Mouse (Mus musculus) liver, embryonic 14.5 days (tissue): ENCODE results near the gene Syt8. TPM values are rescaled to one million over a fixed set of nuclear protein-coding genes. Genes with fewer than 3 reads are reported as not detected.

Experiments used
- ATAC-seq: fragments of 200-750 bp; cut with Nextera tagmentation; 2 replicates; pipeline ENCODE4 v1.8.0; 2017; ENCODE audit warnings: moderate number of reproducible peaks, mild to moderate bottlenecking, moderate library complexity; ENCODE audit not compliant: insufficient read depth
- DNase-seq, 3 experiments: peaks; one replicate each; pipeline ENCODE4 v3.0.0-alpha.2; 2012 to 2013; ENCODE audit warnings: low read depth in 3 of 3, low spot score in 3 of 3
- H3K27ac ChIP-seq: fragments of 300-500 bp; sonication (generic); 2 replicates; pipeline ENCODE4 v1.5.1; 2014; ENCODE audit warnings: moderate library complexity, mild to moderate bottlenecking, control low read depth, inconsistent platforms
- H3K27me3 ChIP-seq: fragments of 300-500 bp; sonication (generic); 2 replicates; pipeline ENCODE4 v1.6.1; 2014; ENCODE audit warnings: mild to moderate bottlenecking, low read length, moderate library complexity; ENCODE audit not compliant: control insufficient read depth, insufficient read depth
- H3K36me3 ChIP-seq: fragments of 300-500 bp; sonication (generic); replicated peaks from 2 replicates; pipeline ENCODE4 v1.6.1; 2014; ENCODE audit warnings: low read depth; ENCODE audit not compliant: control insufficient read depth, insufficient read depth
- H3K4me1 ChIP-seq, 2 experiments: fragments of 200-500 bp in 1 of 2; fragments of 300-500 bp in 1 of 2; sonication (generic) in 1 of 2; replicated peaks; 2 replicates each; pipeline ENCODE4 v1.6.1; 2012 to 2014; ENCODE audit warnings: antibody characterized with exemption in 1 of 2, inconsistent platforms in 1 of 2, low read length in 1 of 2; ENCODE audit not compliant: control insufficient read depth in 2 of 2, insufficient read depth in 2 of 2
- H3K4me2 ChIP-seq: fragments of 300-500 bp; sonication (generic); 2 replicates; pipeline ENCODE4 v1.6.1; 2014; ENCODE audit warnings: low read depth, mild to moderate bottlenecking, control low read depth, moderate library complexity
- H3K4me3 ChIP-seq, 2 experiments: fragments of 200-500 bp in 1 of 2; fragments of 300-500 bp in 1 of 2; sonication (generic) in 1 of 2; 2 replicates each; pipeline ENCODE4 v1.5.1; 2012 to 2014; ENCODE audit warnings: low read depth in 2 of 2, low read length in 2 of 2, mild to moderate bottlenecking in 2 of 2, control low read depth in 1 of 2, inconsistent platforms in 1 of 2, moderate library complexity in 1 of 2; ENCODE audit not compliant: insufficient read depth in 1 of 2
- H3K9ac ChIP-seq: fragments of 300-500 bp; sonication (generic); replicated peaks from 2 replicates; pipeline ENCODE4 v1.6.1; 2014; ENCODE audit warnings: mild to moderate bottlenecking, control low read depth, moderate library complexity
- H3K9me3 ChIP-seq: fragments of 300-500 bp; sonication (generic); 2 replicates; pipeline ENCODE4 v1.6.1; 2016; ENCODE audit warnings: low read length, mixed read lengths; ENCODE audit not compliant: control insufficient read depth
- CTCF ChIP-seq: IDR thresholded peaks from 2 replicates; pipeline ENCODE4 v1.5.1; 2016; ENCODE audit warnings: antibody characterized with exemption, low read depth, control low read depth
- EP300 ChIP-seq: IDR thresholded peaks from 2 replicates; pipeline ENCODE4 v1.6.1; 2016; ENCODE audit warnings: antibody characterized with exemption, low read depth
- WGBS: fragments of 180-500 bp; shearing (Covaris S2); extraction: QIAGEN DNeasy Blood & Tissue Kit; methylation state at CpG from one replicate; pipeline ENCODE4 v1.1.7; 2014; ENCODE audit not compliant: insufficient replicate concordance; 5-methylcytosine and 5-hydroxymethylcytosine counted together
- polyA plus RNA-seq, 2 experiments: library from polyadenylated mRNA; depleted of rRNA in 1 of 2; stranded (reverse) in 1 of 2; unstranded in 1 of 2; fragments of >200 nt; fragmentation: Nextera tagmentation in 1 of 2; extraction: Ambion mirVana in 1 of 2; gene quantifications; 2 replicates each; pipeline versions ENCODE4 v1.2.1 to v1.2.3; 2012 to 2014

The Syt8 gene
- polyA plus RNA-seq, 2 experiments: 0.03 TPM; not detected in 1

DNA sequence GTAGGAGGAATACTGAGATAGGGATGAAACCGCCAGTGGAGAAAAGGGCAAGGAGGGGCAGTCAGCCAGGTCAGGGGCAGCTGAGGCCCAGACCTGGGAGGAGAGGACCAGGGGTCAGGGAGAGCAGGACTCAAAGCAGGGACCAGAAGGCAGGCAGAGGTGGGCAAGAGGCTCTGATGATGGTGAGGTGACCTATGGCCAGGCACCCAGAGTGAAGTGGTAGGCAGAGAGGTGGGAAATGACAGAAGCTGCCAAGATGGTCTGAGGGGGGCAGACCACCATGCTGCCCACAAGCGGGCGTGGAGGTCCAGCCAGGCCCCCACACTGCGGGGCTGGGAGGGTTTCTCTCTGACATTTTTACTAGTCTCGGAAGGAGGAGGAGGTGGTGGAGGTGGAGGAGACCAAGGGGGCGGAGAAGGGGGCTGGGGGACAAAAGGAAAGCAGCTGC lies 36.8 kb downstream of the Syt8 start:
- Histone ChIP-seq H3K27ac (no peak overlapping the region), H3K9ac (no peak overlapping the region), H3K4me3 (no peak overlapping the region), H3K4me1 (0 out of 4 replicates have a peak, but pooled peaks cover 0 to 5% of the 10 kb centered on the region in 2 experiments), H3K36me3 (no peaks in the 10 kb centered on the region), H3K27me3 (no peaks in the 10 kb centered on the region), H3K4me2 (no peak overlapping the region), H3K9me3 (no peaks in the 10 kb centered on the region)
- TF ChIP-seq EP300 (no peak), CTCF (no peak)
- 49% methylated on average over 6 of the region's 6 CpGs for whole genome bisulfite sequencing
- DNase-seq: no peak
- ATAC-seq: no peak

- Histone ChIP-seq H3K4me1 (0 out of 4 replicates have a peak, but pooled peaks cover 0 to 5% of the 10 kb centered on the region in 2 experiments), H3K27me3 (no peaks in the 10 kb centered on the region), H3K9ac (no peak overlapping the region), H3K36me3 (no peaks in the 10 kb centered on the region), H3K4me2 (no peak overlapping the region), H3K4me3 (no peak overlapping the region), H3K27ac (no peak overlapping the region), H3K9me3 (no peaks in the 10 kb centered on the region)
- 55% methylated on average over 15 of the region's 15 CpGs for WGBS
- DNase-seq (no peak), ATAC-seq (no peak)
- no peak for TF ChIP-seq CTCF
- no peak for TF ChIP-seq EP300
These were observed 37.4 kb downstream of the Syt8 start for GRCm38 (mm10) chr7:142471884-142472570.

DNA sequence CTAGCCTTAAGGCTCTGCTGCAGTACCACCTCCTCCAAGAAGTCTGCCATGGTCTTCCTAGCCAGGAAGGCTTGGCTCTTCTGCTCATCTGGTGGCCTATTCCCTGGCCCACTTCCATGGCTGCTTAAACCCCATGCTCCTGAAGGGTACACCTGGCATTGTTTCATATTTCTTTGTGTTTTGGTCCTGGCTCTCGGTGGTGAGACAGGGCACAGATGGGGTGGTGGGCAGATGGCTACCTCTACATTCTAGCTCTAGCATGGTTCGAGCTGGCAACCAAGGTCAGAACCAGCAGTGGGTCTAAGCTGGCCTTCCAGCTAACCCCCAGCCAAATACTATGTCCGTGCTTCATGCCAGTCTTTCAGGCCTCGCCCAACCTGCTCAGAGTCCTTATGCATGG lies 38.3 kb downstream of the Syt8 start:
- WGBS: 70% methylated on average over 4 of the region's 4 CpGs
- Histone ChIP-seq H3K36me3 (no peaks in the 10 kb centered on the region), H3K9me3 (no peaks in the 10 kb centered on the region), H3K27me3 (no peaks in the 10 kb centered on the region), H3K4me1 (0 out of 4 replicates have a peak, but pooled peaks cover 0 to 5% of the 10 kb centered on the region in 2 experiments), H3K9ac (no peak overlapping the region), H3K4me3 (no peak overlapping the region), H3K27ac (no peak overlapping the region), H3K4me2 (no peak overlapping the region)
- DNase-seq: no peak
- ATAC-seq: no peak
- TF ChIP-seq CTCF (no peak), EP300 (no peak)

DNA sequence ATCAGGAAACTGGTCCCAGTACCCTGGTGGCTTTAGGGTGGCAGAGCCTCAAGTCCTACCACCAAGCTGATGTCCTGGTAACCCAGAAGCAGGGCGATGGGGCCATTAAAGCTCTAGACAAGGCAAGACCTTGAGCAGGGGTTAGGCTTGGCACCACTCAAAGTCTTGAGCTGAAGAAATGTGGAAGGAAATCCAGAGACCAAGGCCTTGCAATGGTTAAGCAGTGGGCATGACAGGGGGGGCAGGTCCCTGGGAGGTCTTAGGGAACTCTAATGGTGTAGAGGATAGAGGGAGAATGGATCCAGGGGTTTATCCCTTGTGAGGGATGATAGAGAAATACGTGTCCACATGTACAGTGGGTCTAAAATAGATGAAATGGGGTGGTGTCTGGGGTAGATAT lies 38.8 kb downstream of the Syt8 start:
- no peak overlapping the region for H3K4me2 ChIP-seq
- TF ChIP-seq CTCF (no peak), EP300 (no peak)
- no peak for DNase-seq
- WGBS: 51% methylated on average over 2 of the region's 2 CpGs
- 0 out of 4 replicates have a peak, but pooled peaks cover 0 to 5% of the 10 kb centered on the region in 2 experiments for H3K4me1 ChIP-seq
- no peaks in the 10 kb centered on the region for H3K27me3 ChIP-seq
- no peak for ATAC-seq
- H3K36me3 ChIP-seq: no peaks in the 10 kb centered on the region
- no peak overlapping the region for H3K4me3 ChIP-seq
- H3K27ac ChIP-seq: no peak overlapping the region
- no peak overlapping the region for H3K9ac ChIP-seq
- no peaks in the 10 kb centered on the region for H3K9me3 ChIP-seq

GRCm38 (mm10) chr7:142474799-142475198 lies 40.1 kb downstream of the Syt8 start:
- WGBS: 67% methylated on average over 14 of the region's 14 CpGs
- DNase-seq (no peak), ATAC-seq (no peak)

More at GRCm38 (mm10) chr7:142474799-142475198, 40.1 kb downstream of the Syt8 start:
- TF ChIP-seq EP300 (no peak), CTCF (no peak)
- Histone ChIP-seq H3K36me3 (no peaks in the 10 kb centered on the region), H3K4me1 (0 out of 4 replicates have a peak, but pooled peaks cover 0 to 5% of the 10 kb centered on the region in 2 experiments), H3K9ac (no peak overlapping the region), H3K27me3 (no peaks in the 10 kb centered on the region), H3K27ac (no peak overlapping the region), H3K9me3 (no peaks in the 10 kb centered on the region), H3K4me2 (no peak overlapping the region), H3K4me3 (no peak overlapping the region)
